Mouse (Mus musculus): Measurements from ENCODE around the gene Gm10024. TPM values are rescaled to one million over a fixed set of nuclear protein-coding genes. Genes with fewer than 3 reads are reported as not detected.
A peak's percentile ranks its signal among the peaks of the same experiment; 100 is the strongest.
"Not testable (repeated sequence)": the region's sequence is repeated elsewhere in the genome, so short reads cannot be mapped to it uniquely, and the experiment has no call there.

The Gm10024 gene
- polyA plus RNA-seq (2012) = not detected in 2 replicates

DNA sequence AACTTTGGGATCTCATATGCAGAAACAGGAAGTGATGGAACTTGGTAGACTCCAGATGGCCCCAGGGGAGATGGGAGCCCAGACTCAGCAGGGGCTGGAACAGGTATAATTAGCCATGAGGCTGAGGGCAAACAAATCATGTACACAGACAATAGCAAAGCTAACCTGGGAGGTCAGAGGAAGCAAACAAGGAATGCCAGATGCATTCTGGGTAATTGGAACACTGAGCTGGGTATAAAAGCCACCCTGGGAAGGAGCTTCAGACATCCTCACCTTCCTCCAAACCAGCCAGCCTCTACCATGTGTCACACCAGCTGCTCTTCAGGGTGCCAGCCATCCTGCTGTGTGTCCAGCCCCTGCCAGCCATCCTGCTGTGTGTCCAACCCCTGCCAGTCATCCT is at the start of gene Gm10024:
TSS of gene Gm10024 (plus strand) at position 301 of the 400 bp plus-strand sequence.
- not testable (repeated sequence) for H3K4me1 ChIP-seq (ENCODE audit: control insufficient read depth); H3K4me3 ChIP-seq (replicated peaks); H3K36me3 ChIP-seq (ENCODE audit: control insufficient read depth); H3K27me3 ChIP-seq (ENCODE audit: control insufficient read depth)
- H3K9me3 ChIP-seq (ENCODE audit: control insufficient read depth, low read length) = peaks cover 10% of the 10 kb centered on the region

DNA sequence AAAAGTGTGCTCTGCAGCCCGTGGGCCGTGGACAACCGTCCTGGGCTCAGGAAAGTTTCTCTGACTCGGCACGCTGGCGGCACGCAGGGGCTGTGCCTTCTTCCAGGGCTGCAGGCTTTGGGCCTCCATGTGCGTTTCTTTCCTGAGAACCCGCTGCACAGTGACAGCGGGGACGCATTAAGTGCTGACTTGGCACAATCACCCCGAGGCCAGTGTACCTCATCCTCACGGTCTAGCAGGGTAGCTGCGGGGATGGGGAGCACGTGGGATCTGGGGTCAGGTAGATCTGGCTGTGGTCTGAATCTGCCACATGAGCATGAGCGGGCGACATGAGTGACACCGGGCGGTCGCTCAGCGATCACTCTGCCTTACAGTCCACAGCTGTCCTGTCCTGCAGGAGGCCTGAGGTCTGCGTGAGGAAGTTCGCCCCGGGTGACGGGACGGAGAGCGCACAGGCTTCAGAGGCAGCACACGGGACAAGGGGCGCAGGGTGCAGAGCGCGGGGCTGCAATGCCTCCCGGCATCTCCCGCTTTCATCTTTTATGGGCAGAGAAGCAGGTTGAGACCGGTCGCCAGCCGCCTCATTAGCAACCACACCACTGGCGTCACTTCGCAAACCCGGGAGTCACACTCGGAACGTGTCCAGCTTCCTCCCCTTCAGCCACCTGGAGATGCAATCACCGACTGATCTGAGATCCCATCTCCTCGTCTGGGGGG is 47.1 kb upstream of the Gm10024 start:
- no peaks in the 10 kb centered on the region for H3K9me3 ChIP-seq (ENCODE audit: control insufficient read depth, low read length)
- H3K4me1 ChIP-seq (ENCODE audit: control insufficient read depth) = no peaks in the 10 kb centered on the region
- TF ChIP-seq TAL1 (IDR thresholded peaks at IDR 0.05; ENCODE audit: low read length) (no peak), GATA1 (IDR thresholded peaks at IDR 0.05; ENCODE audit: low read length) (no peak)
- H3K36me3 ChIP-seq (ENCODE audit: control insufficient read depth) = no peaks in the 10 kb centered on the region
- peaks cover 15% of the 10 kb centered on the region for H3K27me3 ChIP-seq (ENCODE audit: control insufficient read depth)
- H3K4me3 ChIP-seq (replicated peaks) = no peak overlapping the region

DNA sequence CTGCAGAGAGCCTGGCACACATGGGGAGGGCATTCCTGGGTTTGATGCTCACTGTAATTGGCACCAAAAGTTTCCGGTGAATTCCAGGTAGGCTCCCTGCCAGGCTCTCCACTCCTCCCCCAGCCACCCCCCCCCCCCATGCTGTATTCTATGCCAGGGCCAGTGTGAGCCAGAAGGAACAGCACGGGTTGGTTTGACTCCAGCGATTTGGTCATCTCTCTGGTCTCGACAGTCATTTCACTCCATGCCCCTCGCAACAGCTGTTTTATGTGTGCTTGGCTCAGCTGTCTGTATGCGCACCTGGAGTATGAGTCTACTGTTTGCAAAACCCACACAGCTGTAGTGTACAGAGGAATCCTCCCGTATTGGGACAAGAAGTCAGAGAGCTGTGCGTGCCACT is 44.9 kb upstream of the Gm10024 start:
- no peak for TF ChIP-seq GATA1 (IDR thresholded peaks at IDR 0.05; ENCODE audit: low read length)
- TF ChIP-seq TAL1 (IDR thresholded peaks at IDR 0.05; ENCODE audit: low read length) = no peak
- H3K36me3 ChIP-seq (ENCODE audit: control insufficient read depth) = no peaks in the 10 kb centered on the region
- peaks cover 13% of the 10 kb centered on the region for H3K4me1 ChIP-seq (ENCODE audit: control insufficient read depth)
- peaks cover 15% of the 10 kb centered on the region for H3K27me3 ChIP-seq (ENCODE audit: control insufficient read depth)
- H3K4me3 ChIP-seq (replicated peaks) = no peak overlapping the region
- H3K9me3 ChIP-seq (ENCODE audit: control insufficient read depth, low read length) = no peaks in the 10 kb centered on the region

DNA sequence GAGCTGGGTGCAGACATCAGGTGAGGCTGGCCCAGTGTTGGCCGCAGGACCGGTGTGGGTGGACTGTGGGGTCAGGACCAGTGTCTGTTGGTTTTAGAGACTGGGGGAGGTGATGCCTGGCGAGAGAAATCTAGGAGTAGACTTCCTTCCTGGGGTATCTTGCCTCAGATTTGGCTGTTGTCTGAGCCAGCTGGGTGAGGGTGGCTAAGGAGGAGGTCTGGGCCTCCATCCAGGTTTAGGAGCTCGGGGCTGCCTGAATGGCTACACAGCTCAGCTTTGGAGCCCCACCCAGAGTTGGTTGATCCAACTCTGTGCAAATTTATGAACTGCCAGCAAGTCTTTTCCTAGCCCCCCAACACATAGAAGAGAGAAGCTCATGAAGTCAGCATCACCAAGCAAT is 43.9 kb upstream of the Gm10024 start:
- Histone ChIP-seq H3K27me3 (ENCODE audit: control insufficient read depth) (peaks cover 15% of the 10 kb centered on the region), H3K9me3 (ENCODE audit: control insufficient read depth, low read length) (no peaks in the 10 kb centered on the region), H3K4me1 (ENCODE audit: control insufficient read depth) (peaks cover 18% of the 10 kb centered on the region), H3K4me3 (replicated peaks) (no peak overlapping the region), H3K36me3 (ENCODE audit: control insufficient read depth) (no peaks in the 10 kb centered on the region)
- TF ChIP-seq GATA1 (IDR thresholded peaks at IDR 0.05; ENCODE audit: low read length) (no peak), TAL1 (IDR thresholded peaks at IDR 0.05; ENCODE audit: low read length) (no peak)

DNA sequence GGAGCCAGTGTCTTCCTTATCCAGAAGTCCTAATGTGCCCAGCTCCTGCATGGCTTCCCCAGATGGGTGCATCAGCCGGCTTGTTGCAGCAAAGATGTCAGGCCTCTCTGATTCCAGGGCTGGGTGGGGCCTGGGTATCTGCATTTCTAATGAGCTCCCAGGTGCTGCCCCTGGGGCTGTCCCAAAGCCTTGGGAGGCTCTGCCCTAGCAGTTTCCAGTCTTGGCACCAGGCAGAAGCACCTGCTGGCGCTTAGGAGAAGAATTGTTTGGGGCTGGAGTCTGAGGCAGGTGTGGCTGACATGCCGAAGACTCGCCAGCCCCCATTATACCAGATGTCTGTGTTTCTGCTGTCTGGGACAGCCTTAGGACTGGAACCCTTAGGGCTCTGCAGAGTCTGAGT is 40.5 kb upstream of the Gm10024 start:
- no peaks in the 10 kb centered on the region for H3K9me3 ChIP-seq (ENCODE audit: control insufficient read depth, low read length)
- peaks cover 25% of the 10 kb centered on the region for H3K4me1 ChIP-seq (ENCODE audit: control insufficient read depth)
- peaks cover 10% of the 10 kb centered on the region for H3K27me3 ChIP-seq (ENCODE audit: control insufficient read depth)
- no peak for TF ChIP-seq TAL1 (IDR thresholded peaks at IDR 0.05; ENCODE audit: low read length)
- TF ChIP-seq GATA1 (IDR thresholded peaks at IDR 0.05; ENCODE audit: low read length) = no peak
- no peaks in the 10 kb centered on the region for H3K36me3 ChIP-seq (ENCODE audit: control insufficient read depth)
- H3K4me3 ChIP-seq (replicated peaks) = no peak overlapping the region

DNA sequence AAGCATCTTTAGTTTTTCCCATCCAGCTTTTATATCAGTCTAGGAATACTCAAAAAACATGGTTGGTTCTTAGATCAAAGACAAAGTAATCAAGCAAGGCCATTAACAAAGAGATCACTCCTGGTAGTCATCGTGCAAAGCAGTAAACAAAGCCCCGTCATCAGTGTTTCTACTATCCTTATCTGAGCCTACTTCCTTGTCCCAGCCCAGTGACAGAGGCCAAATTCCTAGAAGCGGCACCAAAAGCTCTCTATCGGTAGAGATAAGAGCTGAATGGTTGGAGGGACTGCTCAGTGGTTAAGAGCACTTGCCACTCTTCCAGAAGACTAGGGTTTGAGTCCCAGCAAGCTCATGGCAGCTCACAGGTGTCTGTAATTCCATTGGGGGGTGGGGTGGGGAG is 39.7 kb upstream of the Gm10024 start:
- peaks cover 18% of the 10 kb centered on the region for H3K27me3 ChIP-seq (ENCODE audit: control insufficient read depth)
- peaks cover 25% of the 10 kb centered on the region for H3K4me1 ChIP-seq (ENCODE audit: control insufficient read depth)
- TF ChIP-seq GATA1 (IDR thresholded peaks at IDR 0.05; ENCODE audit: low read length) (peak; percentile 39; the same call in 1 of the 2 replicates), TAL1 (IDR thresholded peaks at IDR 0.05; ENCODE audit: low read length) (no peak)
- H3K4me3 ChIP-seq (replicated peaks) = no peak overlapping the region
- H3K36me3 ChIP-seq (ENCODE audit: control insufficient read depth) = no peaks in the 10 kb centered on the region
- no peaks in the 10 kb centered on the region for H3K9me3 ChIP-seq (ENCODE audit: control insufficient read depth, low read length)

DNA sequence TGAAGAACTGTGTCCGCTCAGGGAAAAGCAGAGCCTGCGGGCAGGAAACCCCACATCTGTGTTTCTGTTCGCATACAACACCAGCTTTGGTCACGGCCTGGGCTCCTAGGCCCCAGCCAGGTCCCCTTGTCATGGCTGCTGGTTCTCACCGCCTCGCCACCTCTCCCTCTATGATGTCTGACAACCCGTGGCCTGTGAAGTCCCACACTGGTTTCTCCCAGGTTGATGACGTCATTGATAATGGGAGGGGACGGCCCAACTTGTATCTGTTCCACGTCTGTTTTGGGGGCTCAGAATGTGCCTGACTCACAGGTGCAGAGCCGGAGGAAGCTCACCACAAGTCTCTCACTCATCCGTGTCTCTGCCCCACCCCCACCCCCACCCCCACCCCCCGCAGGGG is 37.5 kb upstream of the Gm10024 start:
- Histone ChIP-seq H3K4me1 (ENCODE audit: control insufficient read depth) (peaks cover 25% of the 10 kb centered on the region), H3K9me3 (ENCODE audit: control insufficient read depth, low read length) (peaks cover 5% of the 10 kb centered on the region; the same call in 1 of the 2 replicates), H3K4me3 (replicated peaks) (no peak overlapping the region), H3K36me3 (ENCODE audit: control insufficient read depth) (no peaks in the 10 kb centered on the region), H3K27me3 (ENCODE audit: control insufficient read depth) (peaks cover 41% of the 10 kb centered on the region)
- TF ChIP-seq GATA1 (IDR thresholded peaks at IDR 0.05; ENCODE audit: low read length) = no peak
- TF ChIP-seq TAL1 (IDR thresholded peaks at IDR 0.05; ENCODE audit: low read length) = no peak

DNA sequence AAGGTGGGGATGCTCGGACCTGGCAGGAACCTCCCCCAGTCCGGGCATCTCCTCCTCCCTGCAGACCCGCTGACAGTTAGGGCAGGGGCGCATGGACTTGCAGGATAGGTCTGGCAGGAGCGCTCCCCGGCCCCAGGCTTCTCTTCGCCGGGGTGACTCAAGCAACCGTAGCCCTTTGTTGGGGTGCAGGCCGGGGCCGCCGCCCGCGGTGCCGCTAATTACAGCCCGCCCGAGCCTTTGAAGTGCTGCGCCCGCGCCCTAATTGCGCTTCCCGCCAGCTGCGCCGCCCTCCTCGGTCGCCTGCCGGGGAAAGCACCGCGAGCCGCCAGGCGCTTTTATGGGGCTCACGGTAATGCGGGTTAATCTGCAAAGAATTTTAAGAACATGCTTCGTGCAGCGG is 33.7 kb upstream of the Gm10024 start:
- H3K36me3 ChIP-seq (ENCODE audit: control insufficient read depth) = no peaks in the 10 kb centered on the region
- peaks cover 5% of the 10 kb centered on the region; the same call in 1 of the 2 replicates for H3K9me3 ChIP-seq (ENCODE audit: control insufficient read depth, low read length)
- H3K27me3 ChIP-seq (ENCODE audit: control insufficient read depth) = peaks cover 69% of the 10 kb centered on the region
- no peak overlapping the region for H3K4me3 ChIP-seq (replicated peaks)
- peaks cover 7% of the 10 kb centered on the region for H3K4me1 ChIP-seq (ENCODE audit: control insufficient read depth)
- TF ChIP-seq TAL1 (IDR thresholded peaks at IDR 0.05; ENCODE audit: low read length) (no peak), GATA1 (IDR thresholded peaks at IDR 0.05; ENCODE audit: low read length) (no peak)

DNA sequence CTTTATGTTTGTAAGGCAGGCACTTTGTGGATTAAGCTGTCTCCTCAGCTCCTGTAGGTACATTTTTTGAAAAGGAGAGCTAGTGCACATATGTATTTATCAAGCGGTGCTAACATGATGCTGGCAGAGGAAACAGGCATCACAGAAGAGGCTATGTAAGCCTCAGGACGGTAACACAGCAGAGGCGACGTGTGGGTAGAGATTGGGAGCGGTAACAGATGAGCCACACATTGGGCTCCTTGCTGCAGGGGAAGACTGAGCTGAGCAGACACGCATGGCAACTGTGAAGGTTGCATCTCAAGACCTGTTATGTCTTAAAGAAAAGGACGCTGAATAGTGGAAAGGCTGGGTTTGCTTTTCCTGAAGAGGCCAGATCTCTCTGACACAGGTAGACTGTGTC is 28.3 kb upstream of the Gm10024 start:
- H3K36me3 ChIP-seq (ENCODE audit: control insufficient read depth) = no peaks in the 10 kb centered on the region
- peaks cover 87% of the 10 kb centered on the region for H3K27me3 ChIP-seq (ENCODE audit: control insufficient read depth)
- no peaks in the 10 kb centered on the region for H3K4me1 ChIP-seq (ENCODE audit: control insufficient read depth)
- H3K4me3 ChIP-seq (replicated peaks) = no peak overlapping the region
- TF ChIP-seq TAL1 (IDR thresholded peaks at IDR 0.05; ENCODE audit: low read length) (no peak), GATA1 (IDR thresholded peaks at IDR 0.05; ENCODE audit: low read length) (no peak)
- H3K9me3 ChIP-seq (ENCODE audit: control insufficient read depth, low read length) = peaks cover 4% of the 10 kb centered on the region; the same call in 1 of the 2 replicates

DNA sequence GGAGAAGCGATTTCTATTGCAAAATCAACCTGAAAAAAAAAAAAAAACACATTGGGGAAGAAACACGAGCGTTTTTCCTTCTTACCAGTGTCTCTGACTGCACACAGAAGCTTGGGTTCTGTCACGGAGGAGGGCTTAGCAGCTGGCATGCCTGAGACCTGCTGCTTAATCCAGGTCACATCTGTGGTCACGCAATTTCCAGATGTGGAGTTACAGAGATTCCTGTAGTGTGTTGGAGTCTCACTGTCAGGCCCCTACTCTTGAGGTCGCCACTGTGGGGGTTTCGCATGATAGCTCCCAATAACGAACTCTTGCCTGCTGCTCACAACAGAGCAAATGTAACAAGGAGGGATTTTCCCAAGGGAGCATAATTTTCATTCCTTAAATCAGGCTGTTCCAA is 27.1 kb upstream of the Gm10024 start:
- peaks cover 85% of the 10 kb centered on the region for H3K27me3 ChIP-seq (ENCODE audit: control insufficient read depth)
- no peak for TF ChIP-seq GATA1 (IDR thresholded peaks at IDR 0.05; ENCODE audit: low read length)
- TF ChIP-seq TAL1 (IDR thresholded peaks at IDR 0.05; ENCODE audit: low read length) = no peak
- no peaks in the 10 kb centered on the region for H3K36me3 ChIP-seq (ENCODE audit: control insufficient read depth)
- no peaks in the 10 kb centered on the region for H3K9me3 ChIP-seq (ENCODE audit: control insufficient read depth, low read length)
- no peak overlapping the region for H3K4me3 ChIP-seq (replicated peaks)
- H3K4me1 ChIP-seq (ENCODE audit: control insufficient read depth) = no peaks in the 10 kb centered on the region

Measured in erythroblast, embryonic 14.5 days (primary cell).